Mouse (Mus musculus) cortical plate, adult 2 months (tissue): ENCODE measurements around the gene Fcer2a.

Experiments
- CTCF ChIP-seq: fragments of 200-500 bp; IDR thresholded peaks from 2 replicates; pipeline ENCODE4 v1.5.1; 2011; ENCODE audit warnings: mild to moderate bottlenecking, control low read depth, low read length; ENCODE audit not compliant: insufficient read depth; ENCODE audit errors: extremely low read depth
- POLR2A ChIP-seq: fragments of 200-500 bp; IDR thresholded peaks from 2 replicates; pipeline ENCODE4 v1.6.1; 2011; ENCODE audit warnings: mild to moderate bottlenecking, low read length, control low read depth; ENCODE audit not compliant: insufficient read depth; ENCODE audit errors: extremely low read depth

- TF ChIP-seq POLR2A (no peak), CTCF (no peak)
Observed at GRCm38 (mm10) chr8:3707611-3708010, 13.6 kb upstream of the Fcer2a start.
